Mouse (Mus musculus): ENCODE results near the gene Dusp28. TPM values are rescaled to one million over a fixed set of nuclear protein-coding genes. Genes with fewer than 3 reads are reported as not detected.

Gene Dusp28
- total RNA-seq (2021) = 10 to 100 TPM in 1 of 2 experiments, 1 to 10 TPM in 1; 9.3 to 10.6 TPM

DNA sequence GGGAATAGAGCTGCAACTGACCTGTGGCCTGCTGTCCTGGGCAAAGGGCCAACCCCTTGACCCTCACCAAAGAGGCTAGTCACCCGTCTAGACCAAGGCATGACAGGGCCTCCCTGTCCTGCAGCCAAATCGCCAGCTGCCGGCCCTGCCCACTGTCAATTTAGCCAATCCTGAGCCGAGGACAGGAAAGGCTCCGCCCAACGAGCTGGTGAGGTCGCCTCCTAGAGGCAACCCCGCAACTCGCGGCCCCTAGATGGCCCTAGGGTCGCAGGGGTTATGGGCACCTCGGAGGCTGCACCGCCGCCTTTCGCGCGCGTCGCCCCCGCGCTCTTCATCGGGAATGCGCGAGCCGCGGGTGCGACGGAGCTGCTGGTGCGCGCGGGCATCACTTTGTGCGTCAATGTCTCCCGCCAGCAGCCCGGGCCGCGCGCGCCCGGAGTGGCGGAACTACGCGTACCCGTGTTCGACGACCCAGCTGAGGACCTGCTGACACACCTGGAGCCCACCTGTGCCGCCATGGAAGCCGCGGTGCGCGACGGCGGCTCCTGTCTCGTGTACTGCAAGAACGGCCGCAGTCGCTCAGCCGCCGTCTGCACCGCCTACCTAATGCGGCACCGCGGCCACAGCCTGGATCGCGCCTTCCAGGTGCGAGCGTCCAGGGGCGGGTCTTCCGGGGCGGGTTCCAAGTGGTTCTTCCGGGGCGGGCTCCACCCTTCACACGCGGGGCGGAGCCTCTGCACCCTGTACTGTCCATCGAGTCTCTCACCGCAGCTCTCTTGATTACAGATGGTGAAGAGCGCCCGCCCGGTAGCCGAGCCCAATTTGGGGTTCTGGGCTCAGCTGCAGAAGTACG, at the start of gene Dusp28:
Gene Dusp28, plus strand, starts transcription at position 203 of the 853 bp plus-strand sequence.
- DNase-seq = peak; percentile 91

DNA sequence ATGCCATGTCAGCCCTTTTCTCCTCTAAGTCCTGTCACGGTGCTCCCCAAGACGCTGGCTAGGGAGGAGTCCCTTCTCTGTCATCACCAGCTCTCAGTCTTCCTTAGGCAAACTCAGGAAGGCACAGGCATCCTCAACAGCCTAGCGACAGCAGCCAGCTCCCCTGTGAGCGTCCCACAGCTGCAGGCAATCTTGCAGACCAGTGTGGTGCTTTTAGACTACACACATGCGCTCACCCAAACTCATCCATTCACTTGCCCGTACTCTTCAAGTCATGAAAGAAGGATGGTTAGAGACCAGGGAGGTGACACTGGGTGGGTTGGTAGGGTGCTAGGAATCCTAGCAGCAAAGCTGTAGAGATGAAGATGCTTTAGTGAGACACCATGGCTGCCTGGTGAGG, 45.3 kb upstream of the Dusp28 start:
- no peak for DNase-seq

DNA sequence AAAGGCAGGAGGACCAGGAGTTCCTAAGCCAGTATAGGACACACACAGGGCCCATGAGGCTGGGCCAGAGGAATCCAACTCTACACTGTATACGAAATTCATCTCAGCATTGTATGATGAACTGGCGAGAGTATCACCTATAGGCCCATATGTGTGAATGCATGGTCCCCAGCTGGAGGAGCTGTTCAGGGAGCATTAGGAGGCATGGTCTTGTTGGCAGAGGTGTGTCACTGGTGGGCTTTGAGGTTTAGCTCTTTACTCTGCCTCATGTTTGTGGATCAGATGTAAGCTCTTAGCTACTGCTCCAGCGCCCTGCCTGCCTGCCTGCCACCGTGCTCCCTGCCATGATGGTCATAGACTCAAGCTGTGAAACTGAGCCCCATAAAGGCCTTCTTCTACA, 43.5 kb upstream of the Dusp28 start:
- no peak for DNase-seq

DNA sequence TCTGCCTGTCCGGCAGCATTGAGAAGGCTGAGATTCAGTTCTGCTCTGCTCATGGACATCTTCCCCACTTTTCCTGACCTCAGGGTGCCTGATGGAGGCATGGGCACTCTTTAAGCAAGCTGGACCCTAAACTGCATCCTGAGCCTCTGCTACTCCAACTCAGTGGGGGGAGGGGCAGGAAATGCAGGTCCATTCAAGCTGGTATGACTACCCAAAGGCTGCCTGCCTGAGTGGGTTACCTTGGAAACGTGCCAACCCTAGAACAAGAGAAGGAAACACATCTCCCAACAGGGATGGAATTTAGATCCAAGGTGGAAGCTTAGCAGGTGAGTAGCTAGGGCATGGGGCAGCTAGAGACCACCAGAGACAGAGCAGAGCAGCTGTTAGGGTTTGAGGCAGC, 40.6 kb upstream of the Dusp28 start:
- DNase-seq = no peak

DNA sequence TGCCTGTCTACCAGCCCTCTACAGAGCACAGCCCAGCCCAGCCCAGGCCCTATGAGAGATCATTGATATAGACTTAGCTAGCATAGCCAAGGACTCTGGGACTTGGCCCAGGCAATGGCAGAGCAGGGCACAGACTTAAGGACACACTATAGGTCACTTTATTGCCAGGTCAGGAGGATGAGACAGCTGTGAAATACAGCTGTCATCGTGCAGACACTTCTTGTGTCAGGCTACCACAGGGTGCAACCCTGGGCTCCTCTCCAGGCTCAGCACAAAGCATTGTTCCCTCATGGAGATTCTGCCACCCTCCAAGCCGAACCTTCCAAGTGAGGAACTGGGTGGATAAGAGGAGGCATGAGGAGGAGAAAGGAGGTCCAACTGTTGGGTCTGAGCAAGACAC, 36.8 kb upstream of the Dusp28 start:
- no peak for DNase-seq

DNA sequence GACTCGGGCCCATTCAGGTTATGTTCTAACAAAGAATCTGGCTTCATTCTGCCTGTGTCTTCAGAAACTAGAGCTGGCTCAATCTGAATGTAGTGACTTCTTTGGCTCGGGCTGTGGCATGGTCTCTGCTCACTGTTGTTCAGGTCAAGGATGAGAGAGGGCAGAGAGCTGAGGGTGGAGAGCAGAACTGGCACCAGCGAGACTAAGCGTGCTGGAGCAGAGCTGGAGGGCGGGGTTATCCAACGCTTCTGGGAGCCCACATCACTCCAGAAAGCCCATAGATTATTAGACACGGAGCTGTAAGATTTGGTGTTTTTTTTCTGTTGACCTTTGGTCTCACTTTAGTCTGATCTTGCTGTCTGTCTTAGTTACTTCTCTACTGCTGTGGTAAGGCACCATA, 34.1 kb upstream of the Dusp28 start:
- no peak for DNase-seq

DNA sequence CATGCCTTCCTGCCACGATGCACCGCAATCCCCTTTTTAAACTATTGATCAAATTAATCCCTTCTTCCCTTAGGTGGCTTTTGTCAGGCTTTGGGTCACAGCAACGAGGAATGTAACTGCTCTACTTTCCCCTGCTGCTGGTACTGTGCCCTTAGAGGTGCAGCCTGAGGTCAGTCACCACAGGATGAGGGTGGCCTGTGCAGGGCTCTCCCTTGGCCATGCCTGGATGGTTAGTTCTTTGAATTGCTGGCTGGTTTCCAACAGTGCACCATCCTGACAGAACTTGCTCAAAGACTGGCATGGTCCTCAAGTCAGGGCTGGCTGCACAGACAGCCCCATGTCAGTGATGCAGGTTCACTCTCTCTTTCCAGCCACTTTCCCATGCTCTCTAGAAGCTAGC, 32.8 kb upstream of the Dusp28 start:
- DNase-seq = no peak

DNA sequence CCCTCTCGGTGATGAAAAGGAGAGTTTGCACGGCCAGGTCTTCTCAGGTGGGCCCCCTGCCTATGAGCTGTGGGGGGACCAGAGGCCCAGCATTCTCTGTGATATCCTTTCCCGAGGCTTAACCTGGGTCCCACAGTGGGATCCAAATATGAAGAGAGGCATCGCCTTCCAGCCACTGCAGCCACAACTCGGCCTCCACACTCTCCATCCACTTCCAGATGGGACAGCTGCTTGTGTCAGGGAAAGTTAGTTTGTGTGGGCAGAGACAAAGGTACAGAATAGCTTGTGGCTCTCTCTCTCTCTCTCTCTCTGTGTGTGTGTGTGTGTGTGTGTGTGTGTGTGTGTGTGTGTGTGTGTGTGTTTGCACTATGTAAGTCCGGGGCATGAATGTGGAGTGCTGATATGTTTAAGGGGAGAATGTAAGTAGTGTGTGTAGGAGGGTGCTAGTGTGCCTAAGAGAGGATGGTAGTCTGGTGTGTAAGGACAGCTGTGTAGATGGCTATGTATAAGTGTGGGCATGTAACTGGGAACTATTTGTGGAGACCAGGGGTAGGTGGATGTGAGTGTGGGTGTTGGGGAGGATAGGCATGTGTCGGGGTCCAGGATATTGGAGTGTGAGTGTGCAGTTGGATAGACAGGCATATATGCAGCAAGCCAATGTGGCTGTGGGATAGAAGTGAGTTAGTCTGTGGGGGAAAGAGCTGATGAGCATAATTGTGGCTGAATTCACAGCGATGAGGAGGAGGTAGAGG, 31.2 kb upstream of the Dusp28 start:
- DNase-seq = no peak

DNA sequence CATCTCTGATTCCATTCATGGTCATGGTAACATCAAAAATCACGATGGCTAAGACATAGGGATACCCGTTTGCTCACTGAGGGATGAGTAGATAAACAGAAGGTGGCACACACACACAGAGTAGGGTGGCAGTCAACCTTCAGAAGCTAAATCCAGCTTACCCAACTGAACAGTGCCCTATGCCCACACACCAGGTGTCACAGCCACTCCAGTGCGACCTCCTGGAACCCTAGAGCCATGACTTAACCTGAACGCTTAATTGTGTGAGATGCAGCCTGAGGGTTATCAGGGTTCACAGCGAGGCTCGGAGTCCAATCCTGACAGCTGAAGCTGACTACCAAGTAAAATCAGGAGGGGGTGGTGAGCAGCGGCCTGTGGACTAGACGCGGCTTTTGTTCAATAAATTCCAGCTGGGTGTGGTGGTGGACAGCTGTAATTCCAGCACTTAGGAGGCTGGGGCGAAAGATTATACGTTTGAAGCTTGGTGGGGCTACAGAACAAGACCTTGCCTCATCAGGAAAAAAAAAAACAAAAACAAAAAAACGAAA, 29.3 kb upstream of the Dusp28 start:
- DNase-seq = no peak

DNA sequence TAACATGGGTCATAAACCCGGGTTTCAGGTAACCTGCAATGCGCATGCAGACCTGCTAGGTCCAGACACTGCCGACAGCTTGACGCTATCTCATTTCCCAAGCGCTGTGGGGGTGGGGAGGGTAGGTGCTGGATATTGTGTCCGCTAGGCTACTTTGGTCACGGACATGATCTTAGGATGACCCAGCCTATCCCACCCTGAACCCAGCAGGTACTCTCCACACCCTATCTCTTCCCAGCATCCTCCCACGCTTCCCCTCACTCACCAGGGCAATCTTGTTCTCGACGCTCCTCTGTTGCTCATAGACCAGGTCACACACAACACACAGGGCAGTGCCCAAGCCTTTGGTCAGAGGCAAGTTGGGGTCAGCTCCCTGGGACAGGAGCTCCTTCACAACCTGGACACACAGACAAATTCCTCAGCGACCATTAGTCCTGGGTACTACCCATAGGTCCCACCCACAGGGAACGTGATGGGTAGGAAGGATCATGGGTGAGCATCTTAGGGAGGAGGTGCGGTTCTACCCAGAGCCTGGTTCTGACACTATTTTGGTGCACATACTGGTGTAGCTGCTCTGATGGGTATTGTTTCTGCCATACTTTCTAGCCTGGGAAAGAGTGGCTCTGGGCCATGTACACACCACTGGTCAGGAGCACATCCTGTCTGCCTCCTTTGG, 28.6 kb upstream of the Dusp28 start:
- no peak for DNase-seq

DNA sequence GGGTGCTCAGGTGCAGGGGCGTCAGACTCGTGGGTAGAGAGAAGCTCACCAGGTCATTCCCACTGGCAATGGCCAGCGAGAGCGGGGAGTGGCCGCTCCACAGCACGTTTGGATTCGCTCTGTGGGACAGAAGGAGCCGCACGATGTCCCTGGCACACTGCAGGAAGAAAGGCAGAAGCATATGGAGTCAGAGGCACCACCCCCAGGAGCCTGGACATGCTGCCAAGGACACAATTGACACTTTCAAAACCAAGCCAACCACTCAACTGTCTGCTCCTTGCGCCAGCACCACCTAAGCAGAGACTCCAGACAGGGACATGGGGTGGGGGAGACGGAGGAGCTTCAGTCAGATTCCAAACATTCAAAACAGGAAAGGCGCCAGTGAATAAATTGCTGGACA, 27.5 kb upstream of the Dusp28 start:
- DNase-seq = no peak

DNA sequence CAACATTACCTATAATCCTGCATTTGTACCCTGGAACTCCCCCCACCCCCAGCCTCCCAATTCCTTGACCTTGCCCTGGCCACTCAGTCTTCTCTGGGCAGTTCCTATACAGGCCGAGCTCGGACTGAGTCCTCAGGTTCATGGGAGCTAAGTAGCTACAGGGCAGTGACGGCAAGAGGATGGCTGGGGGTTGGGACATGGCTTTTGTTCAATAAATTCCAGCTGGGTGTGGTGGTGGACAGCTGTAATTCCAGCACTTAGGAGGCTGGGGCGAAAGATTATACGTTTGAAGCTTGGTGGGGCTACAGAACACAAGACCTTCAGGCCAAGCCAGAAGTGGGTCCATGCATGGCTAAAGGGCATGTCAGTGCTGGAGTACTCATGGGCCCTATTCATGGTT, 26.7 kb upstream of the Dusp28 start:
- no peak for DNase-seq

DNA sequence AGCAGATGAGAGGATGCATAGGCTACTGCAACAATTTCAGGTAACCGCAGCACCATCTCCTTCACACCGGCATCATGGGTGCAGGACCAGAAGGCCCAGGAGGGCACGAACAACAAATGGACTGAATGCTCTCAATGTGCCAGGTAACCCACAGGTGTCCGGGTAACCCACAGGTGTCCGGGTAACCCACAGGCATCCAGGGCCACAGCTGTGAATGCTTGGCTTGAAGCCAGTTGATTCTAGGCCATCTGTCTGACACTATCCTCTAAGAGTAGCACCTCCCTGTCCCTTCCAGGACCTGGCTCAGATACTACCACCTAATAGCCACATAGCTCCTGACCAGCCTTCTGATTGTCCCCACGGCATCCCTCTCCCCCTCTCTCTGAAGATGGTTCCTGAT, 24.8 kb upstream of the Dusp28 start:
- DNase-seq = no peak

DNA sequence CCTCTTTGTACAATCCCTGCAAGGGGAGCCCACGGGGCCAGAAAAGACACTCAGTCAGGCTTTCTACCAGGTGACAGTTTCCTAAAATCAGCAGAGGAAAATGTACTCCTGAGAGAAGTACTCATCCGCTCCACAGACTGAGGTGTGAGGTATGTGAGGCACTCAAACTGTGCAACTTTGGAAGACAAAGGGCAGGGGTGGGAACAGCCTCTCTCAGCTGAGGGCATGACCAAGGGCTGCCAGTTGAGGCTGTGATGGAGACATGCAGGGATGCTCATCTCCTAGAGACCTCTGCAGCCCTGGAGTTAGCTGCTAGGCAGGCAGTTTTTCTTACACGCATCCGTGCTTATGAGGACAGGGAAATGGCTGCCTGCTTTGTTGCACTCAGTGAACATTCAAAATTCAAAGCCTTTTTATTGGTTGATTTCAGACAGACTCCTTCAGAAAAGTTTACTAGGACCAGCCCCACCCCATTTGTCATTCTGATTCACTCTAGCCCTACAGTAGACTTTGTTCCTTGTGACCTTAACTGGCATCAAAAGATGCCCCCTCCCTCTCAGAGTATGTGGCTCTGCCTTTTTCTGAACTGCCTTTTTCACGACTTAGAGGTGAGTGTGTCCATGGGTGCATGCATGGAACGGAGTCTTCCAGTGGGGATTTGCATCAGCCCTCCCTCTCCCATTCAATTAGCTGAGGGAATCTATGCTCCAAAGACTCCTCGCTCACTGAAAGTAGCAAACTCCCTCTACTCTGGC, 17.7 kb upstream of the Dusp28 start:
- DNase-seq = no peak

DNA sequence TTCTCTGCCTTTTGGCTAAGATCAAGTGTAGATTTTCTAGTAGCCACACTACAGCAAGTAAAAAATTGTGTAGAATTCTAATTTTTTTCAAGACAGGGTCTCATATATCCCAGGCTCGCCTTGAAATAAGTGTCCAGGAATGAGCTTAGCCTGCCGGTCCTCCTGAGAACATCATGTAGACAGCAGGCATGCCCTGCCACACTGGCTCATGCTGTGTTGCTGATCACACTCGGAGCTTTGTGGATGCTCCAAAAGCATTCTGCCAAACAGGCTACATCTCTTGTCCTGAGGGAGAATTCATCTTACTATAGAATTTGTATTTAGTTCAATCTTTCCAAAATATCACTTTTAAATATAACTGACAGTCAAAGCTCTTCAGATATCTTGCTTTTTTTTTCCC, 14.0 kb upstream of the Dusp28 start:
- DNase-seq = no peak

DNA sequence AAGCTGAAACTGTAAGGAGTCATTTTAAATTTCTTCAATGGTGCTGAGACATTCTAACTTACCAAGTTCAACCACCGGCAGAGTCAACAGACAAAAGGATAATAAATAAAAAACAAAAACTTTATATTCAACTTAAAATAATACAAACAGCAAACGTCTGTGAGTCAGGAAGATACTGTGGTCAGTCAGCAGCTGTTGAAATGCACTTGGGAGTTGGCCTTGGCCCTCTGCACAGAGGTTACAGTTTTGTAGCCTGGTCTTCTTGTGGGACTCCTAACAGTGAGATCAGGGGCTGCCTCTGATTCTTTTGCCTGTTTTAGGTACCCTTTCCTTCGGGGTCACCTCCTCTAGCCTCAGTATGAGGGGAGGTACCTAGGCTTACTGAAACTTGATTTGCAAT, 12.9 kb upstream of the Dusp28 start:
- no peak for DNase-seq

DNA sequence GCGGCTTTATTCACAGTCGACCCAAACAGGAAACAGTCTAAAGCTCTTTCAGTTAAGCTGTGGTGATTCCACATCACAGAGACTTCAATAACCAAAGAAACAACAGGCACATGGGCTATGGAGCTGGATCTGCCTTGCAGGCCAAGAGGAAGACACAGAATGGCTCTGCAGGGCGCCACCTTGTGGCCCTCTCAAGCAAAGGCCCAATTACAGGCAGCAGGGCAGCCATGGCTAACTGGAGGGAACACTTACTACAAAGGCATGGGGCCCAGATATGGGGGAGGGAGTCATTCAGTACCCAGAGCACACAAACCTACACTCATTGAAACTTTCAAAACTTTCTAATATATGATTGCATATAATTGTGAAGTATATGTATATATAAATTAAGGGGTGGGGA, 11.7 kb upstream of the Dusp28 start:
- peak; percentile 83 for DNase-seq

DNA sequence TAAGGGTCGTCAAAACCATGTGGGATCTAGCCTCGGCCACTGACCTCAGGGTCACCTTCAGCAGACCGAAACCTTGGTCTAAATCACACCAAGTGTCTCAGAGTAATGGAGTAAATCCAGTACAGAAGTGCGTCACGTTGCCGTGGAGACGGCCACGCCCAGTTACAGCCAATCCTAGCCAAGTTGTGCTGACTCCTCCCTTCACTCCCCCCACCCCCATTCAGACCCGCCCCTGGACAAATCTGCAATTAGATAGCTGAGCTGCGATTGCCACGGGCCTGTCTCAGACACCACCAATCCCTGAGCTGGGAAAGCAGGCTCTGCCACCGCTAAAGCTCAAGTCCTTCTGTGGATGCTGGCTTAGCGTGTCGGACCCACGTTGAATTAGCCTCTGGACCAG, 4.0 kb upstream of the Dusp28 start, which contains the start of gene Ankmy1:
Gene Ankmy1, minus strand, starts transcription at position 121 of the 400 bp plus-strand sequence.
- peak; percentile 68 for DNase-seq

DNA sequence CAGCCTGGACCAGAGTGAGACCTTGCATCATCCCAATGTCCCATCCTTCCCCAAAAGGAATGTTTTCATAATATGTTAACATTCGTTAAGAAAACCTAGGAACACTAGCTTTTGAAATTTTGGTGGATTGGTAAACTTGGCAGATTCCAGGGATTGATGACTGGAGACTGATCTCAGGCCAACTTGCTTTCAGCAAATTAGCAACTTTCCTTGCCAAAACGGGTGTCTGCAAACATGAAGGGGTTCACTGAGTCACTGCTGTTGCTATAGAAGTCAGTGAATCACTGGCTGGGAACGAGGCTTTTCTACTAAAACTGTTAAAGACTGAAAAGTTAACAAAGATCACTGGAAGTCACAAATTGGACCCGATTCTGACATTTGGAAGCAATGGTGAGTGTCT, 3.2 kb upstream of the Dusp28 start:
- DNase-seq = no peak

DNA sequence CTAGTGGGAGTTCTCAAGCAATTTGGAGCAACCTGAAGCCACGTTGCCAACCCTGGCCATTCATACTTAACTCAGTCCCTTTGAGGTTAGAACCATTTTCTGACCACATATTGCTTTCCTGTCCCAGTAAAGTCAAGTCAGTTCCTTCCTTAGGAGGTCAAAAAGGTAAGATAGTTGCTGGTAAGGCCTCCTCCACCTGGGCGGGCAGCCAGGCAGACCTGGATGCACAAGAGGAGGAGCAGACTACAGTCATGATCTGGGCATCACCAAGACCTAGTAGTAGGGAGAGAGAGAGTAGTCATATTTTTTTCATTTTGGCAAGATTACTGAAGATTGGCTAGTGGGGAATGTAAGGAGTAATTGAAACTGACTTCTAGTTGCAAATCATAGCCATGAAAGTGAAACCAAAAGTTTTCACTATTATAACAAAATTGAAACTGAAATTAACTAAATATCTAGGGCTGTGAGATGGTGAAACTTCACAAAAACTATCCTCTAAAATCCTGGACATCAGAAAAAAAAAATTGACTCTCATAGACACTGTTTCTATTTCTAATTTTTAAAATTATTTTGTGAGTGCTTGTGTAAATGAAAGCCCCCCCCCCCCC, 974 bp upstream of the Dusp28 start:
- no peak for DNase-seq

DNA sequence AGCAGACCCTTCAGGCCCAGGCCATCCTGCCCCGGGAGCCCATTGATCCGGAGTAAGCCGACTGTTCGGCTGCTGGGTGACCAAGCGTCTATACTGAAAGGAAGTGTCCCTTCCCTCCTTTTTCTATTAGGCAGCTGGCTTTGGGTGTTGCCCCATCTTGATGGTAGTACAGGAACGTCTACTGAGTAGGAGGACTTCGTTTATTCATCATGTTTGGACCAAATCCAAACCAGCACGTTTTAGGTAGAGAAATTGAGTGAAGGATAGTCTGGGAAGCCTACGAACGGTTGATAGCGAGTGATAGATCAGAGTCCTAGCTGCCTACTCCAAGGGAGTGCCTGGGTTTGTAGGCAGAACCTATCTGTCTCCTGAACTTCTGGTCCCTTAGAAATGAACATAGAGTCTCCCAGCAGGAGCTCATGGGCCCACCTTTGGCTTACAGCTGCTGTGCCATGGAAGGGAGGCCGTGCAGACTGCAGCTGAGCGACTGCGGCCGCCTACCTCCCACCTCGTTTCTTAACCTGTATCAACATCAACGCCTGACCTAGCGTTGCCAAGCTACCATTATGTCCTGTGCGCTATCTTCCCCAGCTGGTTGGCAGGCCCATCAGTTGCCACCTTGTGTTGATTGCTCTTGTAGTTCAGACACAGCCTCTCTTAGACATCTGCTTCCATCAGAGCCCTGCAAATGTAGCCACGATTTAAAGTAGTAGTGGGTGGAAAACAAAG, 1.0 kb downstream of the Dusp28 start:
- DNase-seq = no peak
